Mouse (Mus musculus) heart, embryonic 13.5 days (tissue): Measurements from ENCODE around the gene Zfp784. TPM values are rescaled to one million over a fixed set of nuclear protein-coding genes. Genes with fewer than 3 reads are reported as not detected.
A peak's percentile ranks its signal among the peaks of the same experiment; 100 is the strongest.

Experiments used
- ATAC-seq: fragments of 200-750 bp; cut with Nextera tagmentation; 2 replicates; pipeline ENCODE4 v1.8.0; 2017; ENCODE audit warnings: moderate TSS enrichment; ENCODE audit not compliant: insufficient number of reproducible peaks, low FRiP score, low TSS enrichment; ENCODE audit errors: extremely low read depth
- H3K27ac ChIP-seq: fragments of 300-500 bp; sonication (generic); replicated peaks from 2 replicates; pipeline ENCODE4 v1.5.1; 2015; ENCODE audit warnings: moderate library complexity, mild to moderate bottlenecking, inconsistent platforms
- H3K27me3 ChIP-seq: fragments of 300-500 bp; sonication (generic); replicated peaks from 2 replicates; pipeline ENCODE4 v1.6.1; 2015; ENCODE audit warnings: mild to moderate bottlenecking, inconsistent platforms
- H3K36me3 ChIP-seq: fragments of 300-500 bp; sonication (generic); 2 replicates; pipeline ENCODE4 v1.6.1; 2015; ENCODE audit warnings: mild to moderate bottlenecking, inconsistent platforms
- H3K4me1 ChIP-seq: fragments of 300-500 bp; sonication (generic); 2 replicates; pipeline ENCODE4 v1.6.1; 2015; ENCODE audit warnings: inconsistent platforms
- H3K4me2 ChIP-seq: fragments of 300-500 bp; sonication (generic); 2 replicates; pipeline ENCODE4 v1.6.1; 2015; ENCODE audit warnings: inconsistent platforms, mild to moderate bottlenecking, moderate library complexity
- H3K4me3 ChIP-seq: fragments of 300-500 bp; sonication (generic); 2 replicates; pipeline ENCODE4 v1.5.1; 2015; ENCODE audit warnings: moderate library complexity, mild to moderate bottlenecking, inconsistent platforms
- H3K9ac ChIP-seq: fragments of 300-500 bp; sonication (generic); 2 replicates; pipeline ENCODE4 v1.6.1; 2015; ENCODE audit warnings: inconsistent platforms, mild to moderate bottlenecking, moderate library complexity
- H3K9me3 ChIP-seq: fragments of 300-500 bp; sonication (generic); 2 replicates; pipeline ENCODE4 v1.6.1; 2016; ENCODE audit warnings: inconsistent platforms
- WGBS: fragments of 180-500 bp; shearing (Covaris S2); methylation state at CpG from one replicate; pipeline ENCODE4 v1.1.7; 2015; ENCODE audit warnings: mixed read lengths; 5-methylcytosine and 5-hydroxymethylcytosine counted together
- polyA plus RNA-seq: library from polyadenylated mRNA; unstranded; fragments of >200 nt; fragmentation: Nextera tagmentation; extraction: Ambion mirVana; gene quantifications from 2 replicates; pipeline ENCODE4 v1.2.1, GENCODE M21; 2015

Gene Zfp784
- polyA plus RNA-seq, 1 experiment from 2014 or later, result 5.7 TPM

DNA sequence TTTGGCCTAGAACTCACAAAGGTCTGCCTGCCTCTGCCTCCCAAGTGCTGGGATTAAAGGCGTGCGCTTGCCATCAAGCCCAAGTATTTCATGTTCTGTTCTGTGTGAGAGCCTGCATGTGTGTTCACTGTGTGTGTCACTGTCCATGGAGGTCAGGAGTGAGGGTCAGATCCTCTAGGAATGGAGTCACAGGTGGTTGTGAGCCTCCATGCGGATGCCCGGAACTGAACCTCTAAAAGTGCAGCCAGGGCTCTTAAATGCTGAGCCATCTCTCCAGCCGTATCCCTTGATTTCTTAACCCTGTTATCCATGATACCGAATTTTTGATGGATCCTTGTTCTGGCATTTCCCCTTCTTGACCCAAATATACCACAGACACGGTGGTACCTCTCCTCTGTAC, 1.2 kb downstream of the Zfp784 start:
- Histone ChIP-seq H3K27ac (no peak overlapping the region), H3K9ac (no peak overlapping the region), H3K27me3 (no peaks in the 10 kb centered on the region), H3K4me1 (peaks cover 19% of the 10 kb centered on the region), H3K9me3 (peaks cover 7% of the 10 kb centered on the region; the same call in 1 of the 2 replicates), H3K4me2 (no peak overlapping the region), H3K36me3 (peaks cover 51% of the 10 kb centered on the region), H3K4me3 (no peak overlapping the region)
- WGBS, result 88% methylated on average over 7 of the region's 7 CpGs
- no peak for ATAC-seq

GRCm38 (mm10) chr7:5036136-5036535, 2.1 kb downstream of the Zfp784 start:
- no peak overlapping the region for H3K27ac ChIP-seq
- H3K9me3 ChIP-seq, result peaks cover 16% of the 10 kb centered on the region
- peaks cover 19% of the 10 kb centered on the region for H3K4me1 ChIP-seq
- no peaks in the 10 kb centered on the region for H3K27me3 ChIP-seq
- H3K9ac ChIP-seq, result no peak overlapping the region
- H3K36me3 ChIP-seq, result peaks cover 60% of the 10 kb centered on the region
- H3K4me2 ChIP-seq, result no peak overlapping the region
- H3K4me3 ChIP-seq, result no peak overlapping the region
- ATAC-seq, result no peak
- 88% methylated on average over 9 of the region's 9 CpGs for WGBS

DNA sequence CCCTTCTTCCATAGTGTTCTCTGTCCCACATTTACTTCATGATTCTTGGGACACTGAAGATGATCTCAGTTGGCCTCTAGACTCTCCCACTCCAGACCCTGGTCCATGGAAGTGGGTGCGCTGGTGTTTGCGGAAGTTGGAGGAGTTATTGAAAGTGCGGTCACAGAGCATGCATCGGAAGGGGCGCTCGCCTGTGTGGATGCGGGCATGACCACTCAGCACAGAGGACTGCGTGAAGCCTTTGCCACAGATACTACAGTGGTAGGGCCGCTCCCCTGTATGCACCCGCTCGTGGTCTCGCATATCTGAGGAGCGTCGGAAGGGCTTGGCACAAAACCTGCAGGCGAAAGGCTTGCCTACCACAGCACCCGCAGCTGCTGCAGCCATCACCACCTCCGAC, 2.6 kb downstream of the Zfp784 start:
- H3K4me3 ChIP-seq, result no peak overlapping the region
- no peaks in the 10 kb centered on the region for H3K27me3 ChIP-seq
- WGBS, result 93% methylated on average over 17 of the region's 17 CpGs
- peaks cover 21% of the 10 kb centered on the region for H3K9me3 ChIP-seq
- H3K9ac ChIP-seq, result no peak overlapping the region
- ATAC-seq, result no peak
- no peak overlapping the region for H3K4me2 ChIP-seq
- peaks cover 19% of the 10 kb centered on the region for H3K4me1 ChIP-seq
- no peak overlapping the region for H3K27ac ChIP-seq
- H3K36me3 ChIP-seq, result peaks cover 64% of the 10 kb centered on the region

DNA sequence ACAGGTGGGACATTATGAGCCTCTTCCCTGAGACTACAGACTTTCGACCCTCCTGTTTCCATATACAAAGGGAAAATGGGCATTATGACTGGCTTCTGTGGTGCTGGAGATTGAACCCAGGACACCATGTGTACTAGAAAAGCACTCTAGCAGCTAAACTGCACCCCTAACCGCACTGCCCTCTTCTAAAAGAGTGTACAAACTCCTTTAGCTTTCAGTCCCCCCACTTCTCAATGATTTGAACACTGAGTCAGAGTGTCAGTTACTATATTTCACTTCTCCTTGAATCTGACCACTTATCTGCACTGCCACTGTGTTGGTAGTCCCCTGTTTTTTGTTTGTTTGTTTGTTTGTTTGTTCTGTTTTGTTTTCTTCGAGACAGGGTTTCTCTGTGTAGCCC, 4.4 kb downstream of the Zfp784 start, which contains the start of gene 4632433K11Rik:
Gene 4632433K11Rik, plus strand, starts transcription at position 301 of the 400 bp plus-strand sequence.
- no peaks in the 10 kb centered on the region for H3K27me3 ChIP-seq
- no peak within 1 kb of the TSS for H3K27ac ChIP-seq
- WGBS, result 74% methylated on average over 3 of the region's 3 CpGs
- peaks cover 80% of the 10 kb centered on the region for H3K36me3 ChIP-seq
- H3K9ac ChIP-seq, result no peak within 1 kb of the TSS
- no peak for ATAC-seq
- peaks cover 9% of the 10 kb centered on the region for H3K4me1 ChIP-seq
- H3K4me3 ChIP-seq, result no peak within 1 kb of the TSS
- H3K9me3 ChIP-seq, result peaks cover 38% of the 10 kb centered on the region
- H3K4me2 ChIP-seq, result no peak within 1 kb of the TSS

DNA sequence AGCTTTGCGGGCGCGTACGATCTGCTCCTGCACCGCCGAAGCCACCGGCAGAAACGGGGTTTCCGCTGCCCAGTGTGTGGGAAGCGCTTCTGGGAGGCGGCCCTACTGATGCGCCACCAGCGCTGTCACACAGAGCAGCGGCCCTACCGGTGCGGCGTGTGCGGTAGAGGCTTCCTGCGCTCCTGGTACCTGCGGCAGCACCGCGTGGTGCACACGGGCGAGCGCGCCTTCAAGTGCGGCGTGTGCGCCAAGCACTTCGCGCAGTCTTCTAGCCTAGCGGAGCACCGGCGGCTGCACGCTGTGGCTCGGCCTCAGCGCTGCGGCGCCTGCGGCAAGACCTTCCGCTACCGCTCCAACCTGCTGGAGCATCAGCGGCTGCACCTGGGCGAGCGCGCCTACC, 6.8 kb downstream of the Zfp784 start:
- Histone ChIP-seq H3K9me3 (peaks cover 40% of the 10 kb centered on the region), H3K4me2 (no peak overlapping the region), H3K27ac (no peak overlapping the region), H3K27me3 (no peaks in the 10 kb centered on the region), H3K36me3 (peaks cover 98% of the 10 kb centered on the region), H3K4me1 (no peaks in the 10 kb centered on the region), H3K4me3 (no peak overlapping the region), H3K9ac (no peak overlapping the region)
- WGBS, result 80% methylated on average over 46 of the region's 46 CpGs
- ATAC-seq, result no peak

GRCm38 (mm10) chr7:5030554-5031275, 7.5 kb downstream of the Zfp784 start:
- H3K4me1 ChIP-seq, result no peaks in the 10 kb centered on the region
- 0 out of 2 replicates have a peak overlapping the region, but pooled peaks have one; percentile 1 for H3K4me3 ChIP-seq
- H3K27ac ChIP-seq, result no peak overlapping the region
- ATAC-seq, result 0 out of 2 replicates have a peak, but pooled peaks have one; percentile 20
- peaks cover 98% of the 10 kb centered on the region for H3K36me3 ChIP-seq
- H3K4me2 ChIP-seq, result no peak overlapping the region
- 81% methylated on average over 63 of the region's 63 CpGs for WGBS
- H3K27me3 ChIP-seq, result no peaks in the 10 kb centered on the region
- peaks cover 40% of the 10 kb centered on the region for H3K9me3 ChIP-seq
- no peak overlapping the region for H3K9ac ChIP-seq

- no peak overlapping the region for H3K4me2 ChIP-seq
- no peak overlapping the region for H3K4me3 ChIP-seq
- no peak for ATAC-seq
- no peak overlapping the region for H3K9ac ChIP-seq
- H3K36me3 ChIP-seq, result peaks cover 97% of the 10 kb centered on the region
- H3K4me1 ChIP-seq, result no peaks in the 10 kb centered on the region
- WGBS, result 87% methylated on average over 21 of the region's 21 CpGs
- peaks cover 40% of the 10 kb centered on the region for H3K9me3 ChIP-seq
- H3K27ac ChIP-seq, result no peak overlapping the region
- H3K27me3 ChIP-seq, result no peaks in the 10 kb centered on the region
These were observed 8.3 kb downstream of the Zfp784 start for GRCm38 (mm10) chr7:5029946-5030345.

GRCm38 (mm10) chr7:5029543-5029942, 8.7 kb downstream of the Zfp784 start:
- no peak overlapping the region for H3K4me3 ChIP-seq
- H3K27ac ChIP-seq, result no peak overlapping the region
- H3K9ac ChIP-seq, result no peak overlapping the region
- ATAC-seq, result no peak
- H3K4me2 ChIP-seq, result no peak overlapping the region
- H3K36me3 ChIP-seq, result peaks cover 97% of the 10 kb centered on the region
- no peaks in the 10 kb centered on the region for H3K4me1 ChIP-seq
- peaks cover 40% of the 10 kb centered on the region for H3K9me3 ChIP-seq
- WGBS, result 89% methylated on average over 22 of the region's 22 CpGs
- H3K27me3 ChIP-seq, result no peaks in the 10 kb centered on the region

DNA sequence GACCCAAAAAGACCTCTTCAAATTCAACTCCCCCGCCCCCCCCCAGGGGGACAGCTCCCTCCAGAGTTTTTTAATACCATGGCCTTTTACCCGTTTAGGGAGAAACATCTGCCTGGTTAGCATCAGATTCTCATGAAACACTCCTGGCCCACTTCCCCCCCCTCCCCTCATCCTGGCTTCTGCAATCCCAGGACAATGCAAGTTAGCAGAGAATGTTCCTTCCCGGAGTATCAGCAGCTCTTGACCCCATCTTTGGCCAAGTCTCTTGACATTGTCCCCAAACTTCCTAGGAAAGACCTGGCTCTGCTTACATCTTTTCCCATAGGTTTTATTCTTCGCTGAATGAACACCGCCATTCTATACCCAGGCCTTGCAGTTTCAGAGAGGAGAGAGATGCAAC, 17.0 kb downstream of the Zfp784 start:
- Histone ChIP-seq H3K27me3 (no peaks in the 10 kb centered on the region), H3K9ac (peak overlapping the region; percentile 96), H3K4me3 (peak overlapping the region; percentile 77), H3K4me2 (peak overlapping the region; percentile 91), H3K4me1 (peaks cover 35% of the 10 kb centered on the region), H3K36me3 (peaks cover 62% of the 10 kb centered on the region), H3K9me3 (no peaks in the 10 kb centered on the region), H3K27ac (peak overlapping the region; percentile 95)
- 54% methylated on average over 5 of the region's 5 CpGs for WGBS
- ATAC-seq, result no peak

DNA sequence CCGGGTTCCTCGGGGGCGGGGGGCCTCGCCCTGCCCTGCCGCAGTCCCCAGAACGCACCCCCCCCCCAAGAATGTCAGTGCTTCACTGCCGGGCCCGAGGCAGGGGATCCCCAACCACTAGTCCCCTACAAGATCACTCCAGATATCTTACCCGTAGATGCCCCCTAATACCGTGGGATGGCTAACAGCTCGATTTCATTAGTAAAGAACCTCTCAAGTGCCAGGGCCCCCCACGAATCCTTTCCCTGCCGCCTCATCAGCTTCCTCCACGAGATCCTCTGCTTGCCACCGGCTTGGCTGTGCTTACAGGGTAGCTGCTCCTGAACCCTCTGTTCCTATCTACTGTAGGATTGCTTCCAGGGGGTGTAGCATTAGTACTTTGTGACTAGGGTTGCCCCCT, 17.6 kb downstream of the Zfp784 start:
- Histone ChIP-seq H3K9ac (peak overlapping the region; percentile 96), H3K4me1 (peaks cover 39% of the 10 kb centered on the region), H3K9me3 (no peaks in the 10 kb centered on the region), H3K27ac (peak overlapping the region; percentile 95), H3K27me3 (no peaks in the 10 kb centered on the region), H3K36me3 (peaks cover 57% of the 10 kb centered on the region), H3K4me2 (peak overlapping the region; percentile 91), H3K4me3 (peak overlapping the region; percentile 77)
- peak; percentile 3 for ATAC-seq
- under 1% methylated on average over 10 of the region's 15 CpGs for WGBS

DNA sequence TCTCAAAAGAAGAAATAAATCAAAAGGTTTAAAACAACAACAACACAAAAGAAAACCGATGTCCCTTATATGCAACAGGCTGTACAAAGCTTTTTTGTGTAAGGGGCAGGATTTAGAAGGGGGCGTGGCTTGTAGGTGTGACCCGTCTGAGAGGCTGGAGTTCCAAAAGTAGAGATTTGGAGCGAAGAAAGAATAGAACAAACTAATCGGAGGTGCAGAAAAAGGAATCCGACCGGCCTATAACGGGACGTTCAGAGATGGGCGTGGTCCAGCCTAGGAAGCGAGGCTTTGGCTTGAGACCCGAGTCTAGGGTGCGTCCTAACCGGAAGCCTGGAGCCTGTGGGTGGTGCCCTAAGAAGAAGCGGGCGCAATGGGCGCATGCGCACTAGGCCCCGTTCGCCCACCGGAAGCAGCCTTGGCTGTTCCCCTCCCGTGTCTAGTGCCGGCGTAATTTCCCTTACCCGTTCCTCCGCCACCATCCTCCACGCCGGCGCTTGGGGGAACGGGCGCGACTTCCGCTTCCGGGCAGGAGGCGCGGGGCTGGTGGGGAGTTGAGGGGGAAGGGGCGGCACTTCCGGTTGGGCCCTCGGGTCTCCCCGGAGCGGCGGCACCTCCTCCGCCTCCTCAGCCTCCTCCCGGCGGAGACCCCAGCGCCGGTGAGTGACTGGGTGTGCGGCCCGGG, 18.1 kb downstream of the Zfp784 start, which contains the start of the genes Zfp865 and Ccdc106:
Gene Zfp865, plus strand, starts transcription at position 377 of the 682 bp plus-strand sequence.
Gene Ccdc106, plus strand, starts transcription at position 554 of the 682 bp plus-strand sequence.
- Histone ChIP-seq H3K27ac (peak within 1 kb of the TSS; percentile 95), H3K4me3 (peak within 1 kb of the TSS; percentile 77), H3K27me3 (no peaks in the 10 kb centered on the region), H3K9ac (peak within 1 kb of the TSS; percentile 96), H3K4me2 (peak within 1 kb of the TSS; percentile 91), H3K4me1 (peaks cover 39% of the 10 kb centered on the region), H3K9me3 (no peaks in the 10 kb centered on the region), H3K36me3 (peaks cover 52% of the 10 kb centered on the region)
- under 1% methylated on average over 44 of the region's 49 CpGs for WGBS
- ATAC-seq, result peak; percentile 85
